Mouse (Mus musculus): Measurements from ENCODE around the gene Rnf111.

Rnf111 gene

GRCm38 (mm10) chr9:70510998-70511583, 7.6 kb upstream of the Rnf111 start:
- H3K27me3 ChIP-seq (ENCODE audit: control insufficient read depth, insufficient read depth, low read length, poor library complexity, severe bottlenecking): no peaks in the 10 kb centered on the region
- peak; percentile 59 for DNase-seq (ENCODE audit: low read depth, low spot score)
- H3K36me3 ChIP-seq (ENCODE audit: control insufficient read depth, insufficient read depth, low read length, poor library complexity, severe bottlenecking): no peaks in the 10 kb centered on the region

- Histone ChIP-seq H3K36me3 (ENCODE audit: control insufficient read depth, insufficient read depth, low read length, poor library complexity, severe bottlenecking) (no peaks in the 10 kb centered on the region), H3K27me3 (ENCODE audit: control insufficient read depth, insufficient read depth, low read length, poor library complexity, severe bottlenecking) (no peaks in the 10 kb centered on the region)
- DNase-seq (ENCODE audit: low read depth, low spot score): no peak
Observed at GRCm38 (mm10) chr9:70509906-70510525, 6.5 kb upstream of the Rnf111 start.

GRCm38 (mm10) chr9:70506787-70507186, 3.3 kb upstream of the Rnf111 start:
- Histone ChIP-seq H3K36me3 (ENCODE audit: control insufficient read depth, insufficient read depth, low read length, poor library complexity, severe bottlenecking) (no peaks in the 10 kb centered on the region), H3K27me3 (ENCODE audit: control insufficient read depth, insufficient read depth, low read length, poor library complexity, severe bottlenecking) (no peaks in the 10 kb centered on the region)
- DNase-seq (ENCODE audit: low read depth, low spot score): no peak

GRCm38 (mm10) chr9:70506186-70506585, 2.7 kb upstream of the Rnf111 start:
- DNase-seq (ENCODE audit: low read depth, low spot score): peak; percentile 56
- Histone ChIP-seq H3K36me3 (ENCODE audit: control insufficient read depth, insufficient read depth, low read length, poor library complexity, severe bottlenecking) (no peaks in the 10 kb centered on the region), H3K27me3 (ENCODE audit: control insufficient read depth, insufficient read depth, low read length, poor library complexity, severe bottlenecking) (no peaks in the 10 kb centered on the region)

- peak; percentile 73 for DNase-seq (ENCODE audit: low read depth, low spot score)
- H3K27me3 ChIP-seq (ENCODE audit: control insufficient read depth, insufficient read depth, low read length, poor library complexity, severe bottlenecking): no peaks in the 10 kb centered on the region
- H3K36me3 ChIP-seq (ENCODE audit: control insufficient read depth, insufficient read depth, low read length, poor library complexity, severe bottlenecking): no peaks in the 10 kb centered on the region
Observed at GRCm38 (mm10) chr9:70503015-70503603, 416 bp downstream of the Rnf111 start.

GRCm38 (mm10) chr9:70502284-70503014, 1.1 kb downstream of the Rnf111 start:
- Histone ChIP-seq H3K36me3 (ENCODE audit: control insufficient read depth, insufficient read depth, low read length, poor library complexity, severe bottlenecking) (no peaks in the 10 kb centered on the region), H3K27me3 (ENCODE audit: control insufficient read depth, insufficient read depth, low read length, poor library complexity, severe bottlenecking) (no peaks in the 10 kb centered on the region)
- DNase-seq (ENCODE audit: low read depth, low spot score): peak; percentile 29

- 0 out of 2 replicates have a peak, but pooled peaks cover 7% of the 10 kb centered on the region for H3K36me3 ChIP-seq (ENCODE audit: control insufficient read depth, insufficient read depth, low read length, poor library complexity, severe bottlenecking)
- H3K27me3 ChIP-seq (ENCODE audit: control insufficient read depth, insufficient read depth, low read length, poor library complexity, severe bottlenecking): no peaks in the 10 kb centered on the region
- DNase-seq (ENCODE audit: low read depth, low spot score): no peak
Observed at GRCm38 (mm10) chr9:70496990-70497389, 6.5 kb downstream of the Rnf111 start.

- no peak for DNase-seq (ENCODE audit: low read depth, low spot score)
- H3K36me3 ChIP-seq (ENCODE audit: control insufficient read depth, insufficient read depth, low read length, poor library complexity, severe bottlenecking): 0 out of 2 replicates have a peak, but pooled peaks cover 7% of the 10 kb centered on the region
- no peaks in the 10 kb centered on the region for H3K27me3 ChIP-seq (ENCODE audit: control insufficient read depth, insufficient read depth, low read length, poor library complexity, severe bottlenecking)
Observed at GRCm38 (mm10) chr9:70493038-70493437, 10.5 kb downstream of the Rnf111 start.

- H3K36me3 ChIP-seq (ENCODE audit: control insufficient read depth, insufficient read depth, low read length, poor library complexity, severe bottlenecking): 0 out of 2 replicates have a peak, but pooled peaks cover 7% of the 10 kb centered on the region
- DNase-seq (ENCODE audit: low read depth, low spot score): no peak
Observed at GRCm38 (mm10) chr9:70491176-70491575, 12.3 kb downstream of the Rnf111 start.

GRCm38 (mm10) chr9:70487401-70487800, 16.1 kb downstream of the Rnf111 start:
- no peaks in the 10 kb centered on the region for H3K27me3 ChIP-seq (ENCODE audit: control insufficient read depth, insufficient read depth, low read length, poor library complexity, severe bottlenecking)
- DNase-seq (ENCODE audit: low read depth, low spot score): no peak
- peaks cover 3% of the 10 kb centered on the region for H3K36me3 ChIP-seq (ENCODE audit: control insufficient read depth, insufficient read depth, low read length, poor library complexity, severe bottlenecking)

More at GRCm38 (mm10) chr9:70491176-70491575, 12.3 kb downstream of the Rnf111 start:
- no peaks in the 10 kb centered on the region for H3K27me3 ChIP-seq (ENCODE audit: control insufficient read depth, insufficient read depth, low read length, poor library complexity, severe bottlenecking)

- Histone ChIP-seq H3K36me3 (ENCODE audit: control insufficient read depth, insufficient read depth, low read length, poor library complexity, severe bottlenecking) (peaks cover 3% of the 10 kb centered on the region), H3K27me3 (ENCODE audit: control insufficient read depth, insufficient read depth, low read length, poor library complexity, severe bottlenecking) (no peaks in the 10 kb centered on the region)
- DNase-seq (ENCODE audit: low read depth, low spot score): no peak
Observed at GRCm38 (mm10) chr9:70485840-70486239, 17.7 kb downstream of the Rnf111 start.

- no peak for DNase-seq (ENCODE audit: low read depth, low spot score)
- Histone ChIP-seq H3K36me3 (ENCODE audit: control insufficient read depth, insufficient read depth, low read length, poor library complexity, severe bottlenecking) (peaks cover 3% of the 10 kb centered on the region), H3K27me3 (ENCODE audit: control insufficient read depth, insufficient read depth, low read length, poor library complexity, severe bottlenecking) (no peaks in the 10 kb centered on the region)
Observed at GRCm38 (mm10) chr9:70483495-70483894, 20.0 kb downstream of the Rnf111 start.

- no peaks in the 10 kb centered on the region for H3K27me3 ChIP-seq (ENCODE audit: control insufficient read depth, insufficient read depth, low read length, poor library complexity, severe bottlenecking)
- peaks cover 3% of the 10 kb centered on the region for H3K36me3 ChIP-seq (ENCODE audit: control insufficient read depth, insufficient read depth, low read length, poor library complexity, severe bottlenecking)
- no peak for DNase-seq (ENCODE audit: low read depth, low spot score)
Observed at GRCm38 (mm10) chr9:70481872-70482271, 21.7 kb downstream of the Rnf111 start.

GRCm38 (mm10) chr9:70477229-70477628, 26.3 kb downstream of the Rnf111 start:
- Histone ChIP-seq H3K27me3 (ENCODE audit: control insufficient read depth, insufficient read depth, low read length, poor library complexity, severe bottlenecking) (no peaks in the 10 kb centered on the region), H3K36me3 (ENCODE audit: control insufficient read depth, insufficient read depth, low read length, poor library complexity, severe bottlenecking) (peaks cover 9% of the 10 kb centered on the region)
- no peak for DNase-seq (ENCODE audit: low read depth, low spot score)

GRCm38 (mm10) chr9:70475777-70476270, 27.7 kb downstream of the Rnf111 start:
- no peaks in the 10 kb centered on the region for H3K27me3 ChIP-seq (ENCODE audit: control insufficient read depth, insufficient read depth, low read length, poor library complexity, severe bottlenecking)
- DNase-seq (ENCODE audit: low read depth, low spot score): no peak
- H3K36me3 ChIP-seq (ENCODE audit: control insufficient read depth, insufficient read depth, low read length, poor library complexity, severe bottlenecking): peaks cover 11% of the 10 kb centered on the region

Data from splenic B cell, adult 2 months (primary cell).